Mouse (Mus musculus) bone marrow macrophage, adult 2 months (primary cell): ENCODE results near the gene Yars.

Experiments used
- CTCF ChIP-seq: IDR thresholded peaks from 2 replicates; pipeline ENCODE4 v1.5.1; 2012; ENCODE audit warnings: low read depth, mild to moderate bottlenecking, low read length, moderate library complexity
- POLR2A ChIP-seq: IDR thresholded peaks from 2 replicates; pipeline ENCODE4 v1.6.1; 2012; ENCODE audit warnings: mild to moderate bottlenecking, low read depth, low read length, borderline replicate concordance

- TF ChIP-seq CTCF: no peak
- no peak for TF ChIP-seq POLR2A
These were observed 62.0 kb downstream of the Yars start for GRCm38 (mm10) chr4:129251482-129252125.
